Mouse (Mus musculus) central nervous system, embryonic 11.5 days (tissue): ENCODE measurements around the gene Epn3. TPM values are rescaled to one million over a fixed set of nuclear protein-coding genes. Genes with fewer than 3 reads are reported as not detected.

ENCODE experiments used
- polyA plus RNA-seq: library from polyadenylated mRNA; depleted of rRNA; stranded (reverse); fragments of >200 nt; gene quantifications from 2 replicates; pipeline ENCODE4 v1.2.3, GENCODE M21; 2012; rRNA removed

Gene Epn3
- polyA plus RNA-seq: 1.0 and 2.1 TPM in 2 replicates

GRCm38 (mm10) chr11:94499661-94500152 lies at the start of gene Epn3:
Gene Epn3 (minus strand): TSS chr11:94499974.

GRCm38 (mm10) chr11:94548888-94549690 lies 49.3 kb upstream of the Epn3 start, which contains the start of gene Rsad1:
Gene Rsad1 (minus strand): TSS chr11:94549255.

GRCm38 (mm10) chr11:94521219-94521843 lies 21.6 kb upstream of the Epn3 start, which contains the start of gene Mycbpap:
Gene Mycbpap (minus strand): TSS chr11:94521742.

GRCm38 (mm10) chr11:94486001-94486400 lies 13.8 kb downstream of the Epn3 start, which contains the start of gene Spata20:
Gene Spata20 (minus strand): TSS chr11:94486179.

GRCm38 (mm10) chr11:94473707-94474543 lies 25.8 kb downstream of the Epn3 start, which contains the start of gene Cacna1g:
Gene Cacna1g (minus strand): TSS chr11:94474198.

Other genes with a start within 250 kb of the Epn3 start
- gene Gm21885, start 218.1 kb downstream of the Epn3 start, polyA plus RNA-seq: not detected in 2 replicates
- gene Luc7l3, start 178.0 kb downstream of the Epn3 start, polyA plus RNA-seq: 190 and 384 TPM in 2 replicates
- 49.6 and 60.0 TPM in 2 replicates for gene Ankrd40, start 172.0 kb downstream of the Epn3 start, polyA plus RNA-seq
- gene Abcc3, start 107.0 kb downstream of the Epn3 start, polyA plus RNA-seq: 0.86 and 0.91 TPM in 2 replicates
- gene Cacna1g, start 25.8 kb downstream of the Epn3 start, polyA plus RNA-seq: 128 and 162 TPM in 2 replicates
- 0.20 TPM in 2 replicates for gene Spata20, start 13.8 kb downstream of the Epn3 start, polyA plus RNA-seq
- gene Mycbpap, start 21.8 kb upstream of the Epn3 start, polyA plus RNA-seq: 2.9 and 5.7 TPM in 2 replicates
- 7.7 and 8.3 TPM in 2 replicates for gene Rsad1, start 49.3 kb upstream of the Epn3 start, polyA plus RNA-seq
- 0.10 and 0.55 TPM in 2 replicates for gene Chad, start 65.1 kb upstream of the Epn3 start, polyA plus RNA-seq
- 13.9 and 20.7 TPM in 2 replicates for gene Acsf2, start 101.9 kb upstream of the Epn3 start, polyA plus RNA-seq
- gene Lrrc59, start 129.8 kb upstream of the Epn3 start, polyA plus RNA-seq: 126 and 129 TPM in 2 replicates
- gene Mrpl27, start 153.8 kb upstream of the Epn3 start, polyA plus RNA-seq: 96.5 and 117 TPM in 2 replicates
- gene Eme1, start 154.0 kb upstream of the Epn3 start, polyA plus RNA-seq: 42.1 and 54.0 TPM in 2 replicates
- 26.9 and 27.8 TPM in 2 replicates for gene Xylt2, start 177.5 kb upstream of the Epn3 start, polyA plus RNA-seq
- gene Gm11541, start 204.5 kb upstream of the Epn3 start, polyA plus RNA-seq: 0.10 TPM in 1 of 2 replicates, not detected in the other
- gene Cdc34b, start 241.8 kb upstream of the Epn3 start, polyA plus RNA-seq: 0.05 and 0.16 TPM in 2 replicates